8 mouse cellular contexts compared by ENCODE assay signal in genomic region chr11:120989523-120989922, GRCm38 (mm10). TPM values are rescaled to one million over a fixed set of nuclear protein-coding genes. Genes with fewer than 3 reads are reported as not detected.
DNase-seq lines count a peak whose midpoint lies in the region; ATAC-seq lines count a peak whose summit lies in the region.

No protein-coding gene starts in this region.

- peak overlapping the region; percentile 98 for H3K9ac ChIP-seq in neural tube, embryonic 11.5 days (ENCODE audit: low read length)
- H3K9ac ChIP-seq in limb, embryonic 12.5 days (replicated peaks): peak overlapping the region; percentile 100
- H3K9ac ChIP-seq in stomach, embryonic 15.5 days: peak overlapping the region; percentile 100; the same call in 1 of the 2 replicates

- peak overlapping the region; percentile 93 for H3K4me2 ChIP-seq in neural tube, embryonic 11.5 days (ENCODE audit: low read depth)
- H3K4me2 ChIP-seq in limb, embryonic 12.5 days: peak overlapping the region; percentile 82
- peak overlapping the region; percentile 87 for H3K4me2 ChIP-seq in stomach, embryonic 15.5 days

- peaks cover 2% of the 10 kb centered on the region; the same call in 1 of the 2 replicates for H3K36me3 ChIP-seq in neural tube, embryonic 11.5 days (ENCODE audit: control insufficient read depth, insufficient read depth, low read length)
- peaks cover 37% of the 10 kb centered on the region for H3K36me3 ChIP-seq in limb, embryonic 12.5 days
- H3K36me3 ChIP-seq in stomach, embryonic 15.5 days: no peaks in the 10 kb centered on the region

- ATAC-seq in CD4-positive, CD25-positive, alpha-beta regulatory T cell, adult 4 months: no peak
- no peak for ATAC-seq in neural tube, embryonic 11.5 days (ENCODE audit: insufficient read depth, low FRiP score, low TSS enrichment)
- no peak for ATAC-seq in limb, embryonic 12.5 days (ENCODE audit: insufficient number of reproducible peaks, insufficient read depth, low FRiP score, low TSS enrichment, low read depth)
- ATAC-seq in stomach, embryonic 15.5 days (ENCODE audit: insufficient read depth, low FRiP score, low read depth): no peak

- H3K27me3 ChIP-seq in neural tube, embryonic 11.5 days (ENCODE audit: control insufficient read depth, insufficient read depth, low read length): no peaks in the 10 kb centered on the region
- H3K27me3 ChIP-seq in limb, embryonic 12.5 days: no peaks in the 10 kb centered on the region
- H3K27me3 ChIP-seq in stomach, embryonic 15.5 days (replicated peaks): no peaks in the 10 kb centered on the region

- peak overlapping the region; percentile 71 for H3K4me3 ChIP-seq in neural tube, embryonic 11.5 days (ENCODE audit: low read depth, low read length)
- peak overlapping the region; percentile 100 for H3K4me3 ChIP-seq in limb, embryonic 12.5 days (replicated peaks)
- peak overlapping the region; percentile 100 for H3K4me3 ChIP-seq in stomach, embryonic 15.5 days (replicated peaks)

- peaks cover 18% of the 10 kb centered on the region for H3K4me1 ChIP-seq in neural tube, embryonic 11.5 days (ENCODE audit: control insufficient read depth, insufficient read depth, low read length)
- H3K4me1 ChIP-seq in limb, embryonic 12.5 days (replicated peaks): peaks cover 28% of the 10 kb centered on the region
- peaks cover 38% of the 10 kb centered on the region for H3K4me1 ChIP-seq in stomach, embryonic 15.5 days

- no peaks in the 10 kb centered on the region for H3K9me3 ChIP-seq in neural tube, embryonic 11.5 days (ENCODE audit: control insufficient read depth, low read length)
- no peaks in the 10 kb centered on the region for H3K9me3 ChIP-seq in limb, embryonic 12.5 days
- H3K9me3 ChIP-seq in stomach, embryonic 15.5 days: no peaks in the 10 kb centered on the region

- 52% methylated on average over 1 of the region's 1 CpGs for WGBS in neural tube, embryonic 11.5 days
- WGBS in limb, embryonic 12.5 days: 41% methylated on average over 1 of the region's 1 CpGs
- WGBS in stomach, embryonic 15.5 days: 10% methylated on average over 1 of the region's 1 CpGs

- DNase-seq in CD4-positive, CD25-positive, alpha-beta regulatory T cell, adult 2 months (ENCODE audit: low read depth, low spot score): peak; percentile 23
- no peak for DNase-seq in neural tube, embryonic 11.5 days (ENCODE audit: low spot score)
- DNase-seq in neural tube, embryonic 10.5 days (ENCODE audit: extremely low spot score, low spot score): no peak
- DNase-seq in layer of hippocampus, adult 9-11 months: no peak
- DNase-seq in layer of hippocampus, adult 9-10 months (ENCODE audit: low spot score): no peak

- H3K27ac ChIP-seq in neural tube, embryonic 11.5 days (ENCODE audit: low read depth, low read length): 0 out of 2 replicates have a peak overlapping the region, but pooled peaks have one; percentile 97
- H3K27ac ChIP-seq in limb, embryonic 12.5 days: no peak overlapping the region
- H3K27ac ChIP-seq in stomach, embryonic 15.5 days: peak overlapping the region; percentile 95; the same call in 1 of the 2 replicates

RNA-seq across cellular contexts. Expression of gene Csnk1d, which starts 1.6 kb away (rescaled TPM):
- polyA plus RNA-seq in CD4-positive, CD25-positive, alpha-beta regulatory T cell, adult 4 months (2017; shearing (Covaris generic)): 10 to 100 TPM; 50.4 to 78.2 TPM
- 81.6 and 84.6 TPM in 2 replicates for polyA plus RNA-seq in neural tube, embryonic 11.5 days (2014; fragmentation: Nextera tagmentation; extraction: Ambion mirVana)
- 154 and 157 TPM in 2 replicates for polyA plus RNA-seq in limb, embryonic 12.5 days (2016; fragmentation: Nextera tagmentation; extraction: Ambion mirVana)
- 110 and 119 TPM in 2 replicates for polyA plus RNA-seq in stomach, embryonic 15.5 days (2015; fragmentation: Nextera tagmentation; extraction: Ambion mirVana)

RNA-seq across cellular contexts. Expression of gene Slc16a3, which starts 41.2 kb away (rescaled TPM):
- polyA plus RNA-seq in CD4-positive, CD25-positive, alpha-beta regulatory T cell, adult 4 months (2017; shearing (Covaris generic)): 1 to 10 TPM; 3.5 to 5.3 TPM
- polyA plus RNA-seq in neural tube, embryonic 11.5 days (2014; fragmentation: Nextera tagmentation; extraction: Ambion mirVana): 37.1 and 39.4 TPM in 2 replicates
- polyA plus RNA-seq in limb, embryonic 12.5 days (2016; fragmentation: Nextera tagmentation; extraction: Ambion mirVana): 77.0 and 77.4 TPM in 2 replicates
- polyA plus RNA-seq in stomach, embryonic 15.5 days (2015; fragmentation: Nextera tagmentation; extraction: Ambion mirVana): 57.7 and 60.4 TPM in 2 replicates

RNA-seq across cellular contexts. Expression of gene Cd7, which starts 49.7 kb away (rescaled TPM):
- 10 to 100 TPM; 79.5 to 90.2 TPM for polyA plus RNA-seq in CD4-positive, CD25-positive, alpha-beta regulatory T cell, adult 4 months (2017; shearing (Covaris generic))
- not detected in 2 replicates for polyA plus RNA-seq in neural tube, embryonic 11.5 days (2014; fragmentation: Nextera tagmentation; extraction: Ambion mirVana)
- polyA plus RNA-seq in limb, embryonic 12.5 days (2016; fragmentation: Nextera tagmentation; extraction: Ambion mirVana): not detected in 2 replicates
- polyA plus RNA-seq in stomach, embryonic 15.5 days (2015; fragmentation: Nextera tagmentation; extraction: Ambion mirVana): 2.6 and 3.3 TPM in 2 replicates

RNA-seq across cellular contexts. Expression of gene Ccdc57, which starts 56.9 kb away (rescaled TPM):
- polyA plus RNA-seq in CD4-positive, CD25-positive, alpha-beta regulatory T cell, adult 4 months (2017; shearing (Covaris generic)): 1 to 10 TPM in 1 of 2 experiments, under 1 TPM in 1; 0.12 to 1.1 TPM
- 4.6 and 5.8 TPM in 2 replicates for polyA plus RNA-seq in neural tube, embryonic 11.5 days (2014; fragmentation: Nextera tagmentation; extraction: Ambion mirVana)
- polyA plus RNA-seq in limb, embryonic 12.5 days (2016; fragmentation: Nextera tagmentation; extraction: Ambion mirVana): 6.4 and 7.2 TPM in 2 replicates
- polyA plus RNA-seq in stomach, embryonic 15.5 days (2015; fragmentation: Nextera tagmentation; extraction: Ambion mirVana): 4.5 and 5.6 TPM in 2 replicates

Comparison
In these comparisons a context has a peak if more than half of its experiments do, and no peak if none do; other contexts are left out.
1. RNA of gene Cd7, which starts 49.7 kb away (polyA plus RNA-seq): 79.5 to 90.2 TPM in CD4-positive, CD25-positive, alpha-beta regulatory T cell, adult 4 months; 2.6 to 3.3 TPM in stomach, embryonic 15.5 days, not detected in limb, embryonic 12.5 days and not detected in neural tube, embryonic 11.5 days; every median in the first group is over 10 times any median in the second.
2. Peak in every context shown above with its lines, with median percentiles within 50 percentile points of each other: H3K4me2 ChIP-seq, H3K4me3 ChIP-seq and H3K9ac ChIP-seq.